In the genomic region with DNA sequence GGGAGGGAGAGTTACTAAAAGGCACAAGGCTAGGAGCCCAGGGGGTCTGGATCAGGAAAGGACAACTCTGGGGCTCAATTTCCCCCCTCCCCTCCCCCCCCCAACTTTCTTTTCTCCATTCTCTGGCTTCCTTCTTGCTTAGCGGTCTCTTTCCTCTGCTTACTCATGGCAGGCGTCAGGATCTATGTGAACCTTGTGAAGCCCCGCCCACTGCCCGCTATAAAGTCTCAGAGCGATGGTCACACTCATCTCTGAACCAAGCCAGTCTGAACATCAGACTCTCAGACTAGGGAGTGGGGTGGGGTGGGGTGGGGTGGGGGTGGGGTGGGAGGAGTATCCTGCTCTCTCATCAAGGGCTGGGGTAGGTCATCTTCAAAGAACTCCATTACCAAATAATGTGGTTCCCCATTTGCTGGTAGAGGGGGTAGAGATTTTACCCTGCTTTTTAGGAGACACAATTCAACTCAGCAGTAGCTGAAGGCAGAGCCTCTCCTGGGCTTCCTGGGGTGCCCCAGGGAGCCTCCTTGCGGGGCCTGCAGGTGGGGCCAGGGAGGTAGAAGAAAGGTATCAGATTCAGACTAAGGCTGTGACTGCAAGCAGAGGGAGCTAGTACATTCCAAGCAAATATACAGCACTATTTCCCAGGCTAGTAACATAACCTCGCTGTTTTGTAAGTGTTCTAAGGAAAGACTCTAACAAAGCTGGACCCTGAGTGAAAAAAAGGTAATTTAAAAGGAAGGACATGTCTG, we compare ENCODE assay signal across 8 mouse cellular contexts.
DNase-seq lines count a peak whose midpoint lies in the region; ATAC-seq lines count a peak whose summit lies in the region.

No protein-coding gene starts in this region.

- H3K4me3 ChIP-seq in heart, embryonic 16.5 days (ENCODE audit: low read length): no peak overlapping the region
- H3K4me3 ChIP-seq in kidney, embryonic 14.5 days (ENCODE audit: low read length): no peak overlapping the region
- no peak overlapping the region for H3K4me3 ChIP-seq in midbrain, embryonic 15.5 days

- H3K27me3 ChIP-seq in heart, embryonic 16.5 days (ENCODE audit: control insufficient read depth, insufficient read depth, low read length): no peaks in the 10 kb centered on the region
- H3K27me3 ChIP-seq in kidney, embryonic 14.5 days (ENCODE audit: control insufficient read depth, insufficient read depth, low read length): no peaks in the 10 kb centered on the region
- H3K27me3 ChIP-seq in midbrain, embryonic 15.5 days (replicated peaks): no peaks in the 10 kb centered on the region

- DNase-seq in heart, adult 8-10 months (ENCODE audit: low spot score): no peak
- DNase-seq in layer of hippocampus, adult 8-10 months (ENCODE audit: low spot score in 2 of 2): no peak
- no peak for DNase-seq in testis, postnatal 10 days (ENCODE audit: low spot score)
- no peak for DNase-seq in layer of hippocampus, adult 11-12 months (ENCODE audit: low spot score)

- no peak; the same call in 1 of the 2 replicates for ATAC-seq in heart, embryonic 16.5 days (replicated peaks; ENCODE audit: extremely low read depth, insufficient read depth, low FRiP score)
- peak; percentile 95 for ATAC-seq in common myeloid progenitor, adult 5-6 weeks (replicated peaks; ENCODE audit: low read depth, poor library complexity, severe bottlenecking)
- ATAC-seq in kidney, embryonic 14.5 days (ENCODE audit: low FRiP score, low TSS enrichment): peak; percentile 47; the same call in 1 of the 2 replicates
- 0 out of 2 replicates have a peak, but pooled peaks have one; percentile 28 for ATAC-seq in midbrain, embryonic 15.5 days (replicated peaks)

- no peaks in the 10 kb centered on the region for H3K36me3 ChIP-seq in heart, embryonic 16.5 days (ENCODE audit: control insufficient read depth, insufficient read depth)
- no peaks in the 10 kb centered on the region for H3K36me3 ChIP-seq in kidney, embryonic 14.5 days (ENCODE audit: control insufficient read depth, insufficient read depth, low read length)
- H3K36me3 ChIP-seq in midbrain, embryonic 15.5 days (replicated peaks): no peaks in the 10 kb centered on the region

- peaks cover 14% of the 10 kb centered on the region for H3K4me1 ChIP-seq in heart, embryonic 16.5 days (ENCODE audit: control insufficient read depth, insufficient read depth, low read length)
- peaks cover 12% of the 10 kb centered on the region; the same call in 1 of the 2 replicates for H3K4me1 ChIP-seq in kidney, embryonic 14.5 days (ENCODE audit: control insufficient read depth, insufficient read depth, low read length)
- H3K4me1 ChIP-seq in midbrain, embryonic 15.5 days: peaks cover 16% of the 10 kb centered on the region

- H3K9me3 ChIP-seq in heart, embryonic 16.5 days (replicated peaks; ENCODE audit: control insufficient read depth, low read length): no peaks in the 10 kb centered on the region
- H3K9me3 ChIP-seq in kidney, embryonic 14.5 days (ENCODE audit: control insufficient read depth, low read length): no peaks in the 10 kb centered on the region
- no peaks in the 10 kb centered on the region for H3K9me3 ChIP-seq in midbrain, embryonic 15.5 days

- WGBS in heart, embryonic 16.5 days: 21% methylated on average over 7 of the region's 7 CpGs
- WGBS in kidney, embryonic 14.5 days: 5% methylated on average over 7 of the region's 7 CpGs
- WGBS in midbrain, embryonic 15.5 days: 8% methylated on average over 7 of the region's 7 CpGs

- H3K4me2 ChIP-seq in heart, embryonic 16.5 days (ENCODE audit: low read depth, low read length): peak overlapping the region; percentile 39
- no peak overlapping the region for H3K4me2 ChIP-seq in kidney, embryonic 14.5 days (replicated peaks; ENCODE audit: low read depth, low read length)
- no peak overlapping the region for H3K4me2 ChIP-seq in midbrain, embryonic 15.5 days

- no peak overlapping the region for H3K9ac ChIP-seq in heart, embryonic 16.5 days (ENCODE audit: low read length)
- no peak overlapping the region for H3K9ac ChIP-seq in kidney, embryonic 14.5 days (ENCODE audit: low read depth, low read length)
- no peak overlapping the region for H3K9ac ChIP-seq in midbrain, embryonic 15.5 days

- H3K27ac ChIP-seq in heart, embryonic 16.5 days (ENCODE audit: low read length): no peak overlapping the region
- peak overlapping the region; percentile 53; the same call in 1 of the 2 replicates for H3K27ac ChIP-seq in kidney, embryonic 14.5 days (ENCODE audit: low read depth, low read length)
- no peak overlapping the region for H3K27ac ChIP-seq in midbrain, embryonic 15.5 days
